ENCODE assay signal across 8 mouse cellular contexts in the genomic region with DNA sequence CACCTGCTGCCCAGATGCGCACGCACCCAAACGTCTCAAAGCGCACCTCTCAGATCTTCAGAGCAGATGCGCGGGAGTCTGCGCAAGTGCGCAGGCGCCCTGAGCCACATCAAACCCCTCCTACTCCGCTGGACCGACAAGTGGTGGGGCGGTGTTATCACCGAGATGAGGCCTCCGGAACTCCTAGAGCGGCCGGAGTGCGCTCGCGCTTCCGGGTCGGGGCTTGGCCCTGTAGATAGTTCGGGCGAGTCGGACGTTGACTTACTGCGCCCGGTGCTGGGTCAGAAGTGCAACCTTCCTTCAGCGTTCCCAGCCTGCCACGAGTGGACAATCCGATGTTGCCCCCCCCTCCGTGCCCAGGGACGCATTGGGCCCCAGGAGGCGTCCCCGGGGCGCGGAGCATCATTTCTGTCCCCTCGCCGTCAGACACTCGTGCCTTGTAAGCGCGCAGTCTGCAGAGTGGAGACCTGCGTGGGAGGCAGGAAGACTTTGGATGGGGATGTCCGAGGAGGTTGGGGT. TPM values are rescaled to one million over a fixed set of nuclear protein-coding genes. Genes with fewer than 3 reads are reported as not detected.
DNase-seq lines count a peak whose midpoint lies in the region; TF ChIP-seq lines count a peak whose summit lies in the region.

No protein-coding gene starts in this region.

- TF ChIP-seq CTCF in gastrocnemius, adult 2 months (IDR thresholded peaks at IDR 0.05) = no peak

- peak overlapping the region; percentile 93 for H3K4me3 ChIP-seq in gastrocnemius, adult 2 months
- H3K4me3 ChIP-seq in megakaryocyte, embryonic 14.5 days (replicated peaks) = peak overlapping the region; percentile 98

- peaks cover 75% of the 10 kb centered on the region for H3K4me1 ChIP-seq in megakaryocyte, embryonic 14.5 days

- peak; percentile 93 for DNase-seq in WW6 (ENCODE audit: low read depth, low spot score)
- DNase-seq in cerebellum, postnatal 4 days (ENCODE audit: low spot score in 2 of 2) = peak; percentile 56 to 81
- DNase-seq in gastrocnemius, adult 2 months = peak; percentile 92
- DNase-seq in hindlimb bud, embryonic 11.5 days (ENCODE audit: extremely low spot score, low read depth, low spot score) = peak; percentile 89
- peak; percentile 45 to 88 for DNase-seq in left cerebral cortex, adult 8-10 months (ENCODE audit: low spot score in 2 of 2)
- peak; percentile 92 to 93 for DNase-seq in right cerebral cortex, postnatal 10 days (ENCODE audit: low spot score in 2 of 2)
- DNase-seq in urinary bladder, postnatal 25 days (ENCODE audit: low spot score) = peak; percentile 76

- H3K9me3 ChIP-seq in megakaryocyte, embryonic 14.5 days = no peaks in the 10 kb centered on the region

- no peaks in the 10 kb centered on the region for H3K27me3 ChIP-seq in megakaryocyte, embryonic 14.5 days (replicated peaks)

- intact Hi-C loops in gastrocnemius, adult 2 months (cut with DNase I) = no loop called here

- peaks cover 38% of the 10 kb centered on the region for H3K36me3 ChIP-seq in megakaryocyte, embryonic 14.5 days (replicated peaks; ENCODE audit: low read length)

- peak overlapping the region; percentile 91 for H3K27ac ChIP-seq in gastrocnemius, adult 2 months

RNA-seq across cellular contexts. Expression of gene Rpl14, which starts 5.9 kb away (rescaled TPM):
- total RNA-seq in gastrocnemius, adult 2 months (2021) = 100 to 1,000 TPM; 290 to 372 TPM
- total RNA-seq in left cerebral cortex, adult 8-10 months (2022) = 100 to 1,000 TPM; 290 to 355 (median 336) TPM
- 714 and 1,504 TPM in 2 replicates for polyA plus RNA-seq in megakaryocyte, embryonic 14.5 days (2012; ENCODE audit: insufficient read depth, low replicate concordance)

RNA-seq across cellular contexts. Expression of gene Entpd3, which starts 37.6 kb away (rescaled TPM):
- total RNA-seq in gastrocnemius, adult 2 months (2021) = not detected
- 10 to 100 TPM; 11.5 to 13.4 (median 12.0) TPM for total RNA-seq in left cerebral cortex, adult 8-10 months (2022)
- polyA plus RNA-seq in megakaryocyte, embryonic 14.5 days (2012; ENCODE audit: insufficient read depth, low replicate concordance) = not detected in 2 replicates

Comparison
In these comparisons a context has a peak if more than half of its experiments do, and no peak if none do; other contexts are left out.
1. Peak in every context shown above with its lines: DNase-seq, H3K4me3 ChIP-seq and H3K27ac ChIP-seq.
2. RNA of gene Entpd3, which starts 37.6 kb away (total RNA-seq): 11.5 to 13.4 TPM in left cerebral cortex, adult 8-10 months; not detected in gastrocnemius, adult 2 months; every median in the first group is over 10 times any median in the second.